Mouse (Mus musculus): ENCODE results near the gene Lcn12. TPM values are rescaled to one million over a fixed set of nuclear protein-coding genes. Genes with fewer than 3 reads are reported as not detected.

Gene Lcn12
- polyA plus RNA-seq, 2 experiments, result not detected

GRCm38 (mm10) chr2:25505860-25506259 lies 12.1 kb upstream of the Lcn12 start:
- Histone ChIP-seq H3K9me3 (ENCODE audit: control insufficient read depth, low read length) (no peaks in the 10 kb centered on the region), H3K4me3 (ENCODE audit: insufficient read depth in 1 of 2, low read depth in 2 of 2, low read length in 2 of 2) (no peak overlapping the region), H3K36me3 (replicated peaks; ENCODE audit: control insufficient read depth, insufficient read depth, low read depth) (peaks cover 3% of the 10 kb centered on the region; the same call in 1 of the 2 replicates), H3K4me2 (ENCODE audit: low read depth) (no peak overlapping the region), H3K27ac (no peak overlapping the region), H3K27me3 (ENCODE audit: control insufficient read depth, insufficient read depth, low read length) (no peaks in the 10 kb centered on the region), H3K4me1 (replicated peaks; ENCODE audit: control insufficient read depth in 2 of 2, insufficient read depth in 2 of 2, low read length in 1 of 2) (peaks cover 22 to 27% of the 10 kb centered on the region in 2 experiments), H3K9ac (replicated peaks) (no peak overlapping the region)
- 84% methylated on average over 4 of the region's 4 CpGs for WGBS (ENCODE audit: insufficient replicate concordance)
- DNase-seq (ENCODE audit: low read depth in 3 of 3, low spot score in 3 of 3), result no peak
- ATAC-seq (ENCODE audit: insufficient read depth), result no peak
- no peak for TF ChIP-seq EP300 (IDR thresholded peaks at IDR 0.05; ENCODE audit: low read depth)
- TF ChIP-seq CTCF (IDR thresholded peaks at IDR 0.05; ENCODE audit: low read depth), result no peak

- H3K4me2 ChIP-seq (ENCODE audit: low read depth), result no peak overlapping the region
- 57% methylated on average over 1 of the region's 1 CpGs for WGBS (ENCODE audit: insufficient replicate concordance)
- ATAC-seq (ENCODE audit: insufficient read depth) (no peak), DNase-seq (ENCODE audit: low read depth in 3 of 3, low spot score in 3 of 3) (no peak)
- TF ChIP-seq CTCF (IDR thresholded peaks at IDR 0.05; ENCODE audit: low read depth) (no peak), EP300 (IDR thresholded peaks at IDR 0.05; ENCODE audit: low read depth) (no peak)
- no peaks in the 10 kb centered on the region for H3K27me3 ChIP-seq (ENCODE audit: control insufficient read depth, insufficient read depth, low read length)
- no peaks in the 10 kb centered on the region for H3K9me3 ChIP-seq (ENCODE audit: control insufficient read depth, low read length)
- peaks cover 24 to 31% of the 10 kb centered on the region in 2 experiments for H3K4me1 ChIP-seq (replicated peaks; ENCODE audit: control insufficient read depth in 2 of 2, insufficient read depth in 2 of 2, low read length in 1 of 2)
- no peak overlapping the region for H3K4me3 ChIP-seq (ENCODE audit: insufficient read depth in 1 of 2, low read depth in 2 of 2, low read length in 2 of 2)
- H3K27ac ChIP-seq, result no peak overlapping the region
- H3K36me3 ChIP-seq (replicated peaks; ENCODE audit: control insufficient read depth, insufficient read depth, low read depth), result peaks cover 3% of the 10 kb centered on the region; the same call in 1 of the 2 replicates
- no peak overlapping the region for H3K9ac ChIP-seq (replicated peaks)
Measured at GRCm38 (mm10) chr2:25505000-25505399, 11.3 kb upstream of the Lcn12 start.

- peaks cover 3% of the 10 kb centered on the region; the same call in 1 of the 2 replicates for H3K36me3 ChIP-seq (replicated peaks; ENCODE audit: control insufficient read depth, insufficient read depth, low read depth)
- no peak overlapping the region for H3K9ac ChIP-seq (replicated peaks)
- no peak overlapping the region for H3K27ac ChIP-seq
- no peak for TF ChIP-seq EP300 (IDR thresholded peaks at IDR 0.05; ENCODE audit: low read depth)
- TF ChIP-seq CTCF (IDR thresholded peaks at IDR 0.05; ENCODE audit: low read depth), result no peak
- no peaks in the 10 kb centered on the region for H3K27me3 ChIP-seq (ENCODE audit: control insufficient read depth, insufficient read depth, low read length)
- H3K4me3 ChIP-seq (ENCODE audit: insufficient read depth in 1 of 2, low read depth in 2 of 2, low read length in 2 of 2), result no peak overlapping the region
- H3K4me2 ChIP-seq (ENCODE audit: low read depth), result no peak overlapping the region
- 50% methylated on average over 19 of the region's 19 CpGs for WGBS (ENCODE audit: insufficient replicate concordance)
- DNase-seq (ENCODE audit: low read depth in 3 of 3, low spot score in 3 of 3) (no peak), ATAC-seq (ENCODE audit: insufficient read depth) (no peak)
- peaks cover 25 to 33% of the 10 kb centered on the region in 2 experiments for H3K4me1 ChIP-seq (replicated peaks; ENCODE audit: control insufficient read depth in 2 of 2, insufficient read depth in 2 of 2, low read length in 1 of 2)
- H3K9me3 ChIP-seq (ENCODE audit: control insufficient read depth, low read length), result no peaks in the 10 kb centered on the region
Measured at GRCm38 (mm10) chr2:25504538-25504937, 10.8 kb upstream of the Lcn12 start.

DNA sequence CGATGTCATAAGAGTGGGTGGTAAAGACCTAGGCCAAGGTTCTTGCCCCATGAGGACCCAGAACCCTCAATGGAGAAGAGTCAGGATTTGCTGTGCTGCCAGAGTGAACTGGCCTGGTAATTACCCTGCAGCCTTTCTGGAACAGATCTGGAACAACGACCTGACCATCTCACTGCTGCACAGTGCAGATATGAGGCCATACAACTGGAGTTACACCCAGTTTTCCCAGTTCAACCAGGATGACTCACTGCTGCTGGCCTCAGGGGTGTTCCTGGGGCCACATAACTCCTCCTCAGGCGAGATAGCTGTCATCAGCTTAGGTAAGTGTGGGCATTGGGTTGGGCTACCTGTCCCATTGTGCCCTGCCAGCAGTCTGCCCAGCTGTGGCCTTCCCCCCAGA lies 9.0 kb upstream of the Lcn12 start:
- Histone ChIP-seq H3K9ac (replicated peaks) (peak overlapping the region; percentile 48), H3K9me3 (ENCODE audit: control insufficient read depth, low read length) (no peaks in the 10 kb centered on the region), H3K4me3 (ENCODE audit: insufficient read depth in 1 of 2, low read depth in 2 of 2, low read length in 2 of 2) (peak overlapping the region in 1 of 2 experiments; percentile 10; a peak in 1 of 4 replicates), H3K4me1 (replicated peaks; ENCODE audit: control insufficient read depth in 2 of 2, insufficient read depth in 2 of 2, low read length in 1 of 2) (peaks cover 25 to 37% of the 10 kb centered on the region in 2 experiments), H3K4me2 (ENCODE audit: low read depth) (peak overlapping the region; percentile 97), H3K27ac (peak overlapping the region; percentile 80), H3K36me3 (replicated peaks; ENCODE audit: control insufficient read depth, insufficient read depth, low read depth) (peaks cover 3% of the 10 kb centered on the region; the same call in 1 of the 2 replicates), H3K27me3 (ENCODE audit: control insufficient read depth, insufficient read depth, low read length) (no peaks in the 10 kb centered on the region)
- TF ChIP-seq CTCF (IDR thresholded peaks at IDR 0.05; ENCODE audit: low read depth), result no peak
- peak; percentile 59 for TF ChIP-seq EP300 (IDR thresholded peaks at IDR 0.05; ENCODE audit: low read depth)
- DNase-seq (ENCODE audit: low read depth in 3 of 3, low spot score in 3 of 3) (peak; percentile 67 to 73 (median 69)), ATAC-seq (ENCODE audit: insufficient read depth) (peak; percentile 77)
- WGBS (ENCODE audit: insufficient replicate concordance), result 43% methylated on average over 3 of the region's 3 CpGs

DNA sequence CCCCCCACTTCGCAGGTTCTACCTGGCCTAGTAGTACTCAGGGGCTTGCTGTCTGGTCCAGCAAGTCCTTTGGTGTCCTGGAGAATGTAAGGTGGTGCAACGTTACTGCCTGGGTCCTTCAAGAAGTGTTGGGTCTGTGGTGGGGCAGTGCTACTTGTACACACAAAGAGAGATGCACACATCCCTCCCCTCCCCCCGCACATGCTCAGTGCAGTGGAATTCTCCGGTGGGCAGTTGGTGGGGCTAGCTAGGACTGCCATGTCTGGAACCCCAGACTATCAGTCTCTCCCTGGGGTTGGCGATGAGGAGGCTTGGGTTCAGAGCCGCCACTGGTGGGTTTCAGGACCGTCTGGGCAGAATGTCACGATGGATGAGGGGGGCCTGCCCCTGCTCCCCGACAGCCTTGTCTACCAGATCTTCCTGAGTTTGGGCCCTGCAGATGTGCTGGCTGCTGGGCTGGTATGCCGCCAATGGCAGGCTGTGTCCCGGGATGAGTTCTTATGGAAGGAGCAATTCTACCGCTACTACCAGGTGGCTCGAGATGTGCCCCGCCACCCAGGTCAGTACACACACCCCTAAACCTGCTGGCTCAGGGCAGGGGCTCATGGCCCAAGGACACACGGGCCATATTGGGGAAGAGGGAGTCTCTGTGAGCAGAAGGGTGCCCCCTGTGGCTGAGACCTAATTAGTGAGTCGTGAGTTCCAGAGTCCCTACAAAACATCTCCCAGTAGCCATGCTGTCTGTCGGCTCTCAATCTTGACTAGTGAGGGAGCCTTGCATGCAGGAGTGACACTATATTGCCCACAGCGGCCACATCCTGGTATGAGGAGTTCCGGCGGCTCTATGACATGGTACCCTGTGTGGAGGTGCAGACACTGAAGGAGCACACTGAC lies 8.1 kb upstream of the Lcn12 start, which contains the start of gene C8g:
TSS of gene C8g (minus strand) at position 127 of the 894 bp plus-strand sequence.
- Histone ChIP-seq H3K9ac (replicated peaks) (peak within 1 kb of the TSS; percentile 95), H3K4me3 (ENCODE audit: insufficient read depth in 1 of 2, low read depth in 2 of 2, low read length in 2 of 2) (peak within 1 kb of the TSS; percentile 90 to 94), H3K27me3 (ENCODE audit: control insufficient read depth, insufficient read depth, low read length) (no peaks in the 10 kb centered on the region), H3K9me3 (ENCODE audit: control insufficient read depth, low read length) (no peaks in the 10 kb centered on the region), H3K36me3 (replicated peaks; ENCODE audit: control insufficient read depth, insufficient read depth, low read depth) (peaks cover 3% of the 10 kb centered on the region; the same call in 1 of the 2 replicates), H3K27ac (peak within 1 kb of the TSS; percentile 80), H3K4me2 (ENCODE audit: low read depth) (peak within 1 kb of the TSS; percentile 97), H3K4me1 (replicated peaks; ENCODE audit: control insufficient read depth in 2 of 2, insufficient read depth in 2 of 2, low read length in 1 of 2) (peaks cover 25 to 37% of the 10 kb centered on the region in 2 experiments)
- 67% methylated on average over 20 of the region's 20 CpGs for WGBS (ENCODE audit: insufficient replicate concordance)
- no peak for DNase-seq (ENCODE audit: low read depth in 3 of 3, low spot score in 3 of 3)
- TF ChIP-seq CTCF (IDR thresholded peaks at IDR 0.05; ENCODE audit: low read depth) (peak; percentile 55), EP300 (IDR thresholded peaks at IDR 0.05; ENCODE audit: low read depth) (no peak)
- ATAC-seq (ENCODE audit: insufficient read depth), result no peak
